Mouse (Mus musculus): ENCODE measurements around the gene Mcemp1.

- no peak for TF ChIP-seq CTCF (conservative IDR thresholded peaks at IDR 0.05; ENCODE audit: low read length)
- no peak for TF ChIP-seq POU5F1 (IDR thresholded peaks at IDR 0.05; ENCODE audit: borderline replicate concordance, low read length)
Measured at GRCm38 (mm10) chr8:3630647-3631477, 34.7 kb upstream of the Mcemp1 start, which contains the start of gene Stxbp2.

Measured in E14TG2a.4 (cell line).